ENCODE assay signal across 17 mouse cellular contexts in genomic region chr12:54844415-54844814, GRCm38 (mm10). TPM values are rescaled to one million over a fixed set of nuclear protein-coding genes. Genes with fewer than 3 reads are reported as not detected.
A peak's percentile ranks its signal among the peaks of the same experiment; 100 is the strongest.
DNase-seq lines count a peak whose midpoint lies in the region; ATAC-seq and TF ChIP-seq lines count a peak whose summit lies in the region.
"Had no signal": no experiment of that assay in that cellular context is flagged by ENCODE, and none has a peak within 500 bp of the region (broad histone marks: within the 10 kb centered on the region; RNA-seq: fewer than 3 reads in every experiment).

No protein-coding gene starts in this region.

- no peak for TF ChIP-seq POLR2A in spleen, adult 2 months (IDR thresholded peaks at IDR 0.05; ENCODE audit: low read depth, low read length)
- TF ChIP-seq POLR2A in bone marrow macrophage, adult 2 months (IDR thresholded peaks at IDR 0.05; ENCODE audit: borderline replicate concordance, low read depth, low read length) = no peak

- H3K27me3 ChIP-seq in spleen, adult 2 months (ENCODE audit: control insufficient read depth, insufficient read depth, low read length) = no peaks in the 10 kb centered on the region
- H3K27me3 ChIP-seq: embryonic facial prominence, embryonic 12.5 days; forebrain, embryonic 15.5 days; heart, embryonic 13.5 days; intestine, embryonic 15.5 days had no signal

- no peak for TF ChIP-seq CTCF in spleen, adult 2 months (IDR thresholded peaks at IDR 0.05; ENCODE audit: extremely low read depth, insufficient read depth, insufficient read length, insufficient replicate concordance)
- no peak for TF ChIP-seq CTCF in bone marrow macrophage, adult 2 months (IDR thresholded peaks at IDR 0.05; ENCODE audit: low read depth, low read length)

- peak; percentile 67 for ATAC-seq in megakaryocyte, adult 5-6 weeks (ENCODE audit: poor library complexity, severe bottlenecking)
- ATAC-seq: forebrain, embryonic 15.5 days; intestine, embryonic 15.5 days had no signal

- no peaks in the 10 kb centered on the region for H3K4me1 ChIP-seq in spleen, adult 2 months (ENCODE audit: control insufficient read depth, insufficient read depth, insufficient read length)
- peaks cover 14% of the 10 kb centered on the region for H3K4me1 ChIP-seq in bone marrow macrophage, adult 2 months (ENCODE audit: control insufficient read depth, insufficient read depth, low read length)
- H3K4me1 ChIP-seq: embryonic facial prominence, embryonic 12.5 days; forebrain, embryonic 15.5 days; heart, embryonic 13.5 days; intestine, embryonic 15.5 days had no signal

- no peak overlapping the region for H3K4me3 ChIP-seq in spleen, adult 2 months (ENCODE audit: extremely low read depth, insufficient read depth, insufficient read length)
- no peak overlapping the region for H3K4me3 ChIP-seq in bone marrow macrophage, adult 2 months (ENCODE audit: insufficient read depth, low read length)
- H3K4me3 ChIP-seq: embryonic facial prominence, embryonic 12.5 days; forebrain, embryonic 15.5 days; heart, embryonic 13.5 days; intestine, embryonic 15.5 days had no signal

- no peaks in the 10 kb centered on the region for H3K36me3 ChIP-seq in spleen, adult 2 months (ENCODE audit: control insufficient read depth, insufficient read depth, low read length)
- H3K36me3 ChIP-seq: embryonic facial prominence, embryonic 12.5 days; forebrain, embryonic 15.5 days; heart, embryonic 13.5 days; intestine, embryonic 15.5 days had no signal

- intact Hi-C loops in gastrocnemius, postnatal 36 days (cut with DNase I) = no loop called here

- no peak for DNase-seq in spleen, adult 2 months (ENCODE audit: low read depth in 1 of 2, low spot score in 2 of 2)
- no peak for DNase-seq in spleen, adult 12 weeks (ENCODE audit: low spot score)
- DNase-seq in cerebellum, postnatal 36 days = no peak
- no peak for DNase-seq in gastrocnemius, postnatal 36 days
- DNase-seq in lung, postnatal 14 days = no peak
- DNase-seq: adrenal gland, postnatal 10 days; cerebellum, adult 2 months; cerebellum, postnatal 10 days; gastrocnemius, postnatal 10 days; heart, postnatal 4 days had no signal

- peak overlapping the region; percentile 37 for H3K27ac ChIP-seq in spleen, adult 2 months (ENCODE audit: insufficient read depth, low read length)
- H3K27ac ChIP-seq in bone marrow macrophage, adult 2 months (ENCODE audit: insufficient read depth, low read depth, low read length) = peak overlapping the region; percentile 51
- H3K27ac ChIP-seq: embryonic facial prominence, embryonic 12.5 days; forebrain, embryonic 15.5 days; heart, embryonic 13.5 days; hindbrain, embryonic 14.5 days; intestine, embryonic 15.5 days had no signal

RNA-seq across cellular contexts. Expression of gene Cfl2, which starts 18.3 kb away (rescaled TPM):
- 2.0 and 3.4 TPM in 2 replicates for polyA plus RNA-seq in spleen, adult 2 months (2012; rRNA removed)
- 24.3 and 33.5 TPM in 2 replicates for polyA plus RNA-seq in bone marrow macrophage, adult 2 months (2012; ENCODE audit: insufficient read depth, insufficient read length, missing spikeins)
- 22.4 and 27.3 TPM in 2 replicates for total RNA-seq in megakaryocyte, adult 5-6 weeks (2015)
- 16.3 and 21.4 TPM in 2 replicates for total RNA-seq in megakaryocyte, adult 5-6 weeks (2017)
- 100 to 1,000 TPM; 399 to 476 TPM for total RNA-seq in gastrocnemius, postnatal 36 days (2021)

RNA-seq across cellular contexts. Expression of gene Snx6, which starts 48.9 kb away (rescaled TPM):
- 8.9 and 11.9 TPM in 2 replicates for polyA plus RNA-seq in spleen, adult 2 months (2012; rRNA removed)
- polyA plus RNA-seq in bone marrow macrophage, adult 2 months (2012; ENCODE audit: insufficient read depth, insufficient read length, missing spikeins) = 77.3 and 89.8 TPM in 2 replicates
- total RNA-seq in megakaryocyte, adult 5-6 weeks (2015) = 68.6 and 74.9 TPM in 2 replicates
- total RNA-seq in megakaryocyte, adult 5-6 weeks (2017) = 99.5 and 101 TPM in 2 replicates
- total RNA-seq in gastrocnemius, postnatal 36 days (2021) = 10 to 100 TPM; 17.2 to 17.5 TPM

Comparison
In these comparisons a context has a peak if more than half of its experiments do, and no peak if none do; other contexts are left out.
1. RNA of gene Cfl2, which starts 18.3 kb away (total RNA-seq): 399 to 476 TPM in gastrocnemius, postnatal 36 days; 16.3 to 27.3 TPM in megakaryocyte, adult 5-6 weeks; every median in the first group is over 10 times any median in the second.